Mouse (Mus musculus): ENCODE measurements around the gene Tesk1. TPM values are rescaled to one million over a fixed set of nuclear protein-coding genes. Genes with fewer than 3 reads are reported as not detected.

The Tesk1 gene
- total and polyA plus RNA-seq, 3 experiments = 1.9 to 6.0 (median 4.5) TPM

GRCm38 (mm10) chr4:43423267-43423934 lies 18.3 kb upstream of the Tesk1 start:
- Histone ChIP-seq H3K79me2 (replicated peaks; ENCODE audit: control insufficient read depth, extremely low read depth, insufficient read depth, poor library complexity, severe bottlenecking) (no peaks in the 10 kb centered on the region), H3K4me1 (ENCODE audit: control insufficient read depth in 1 of 2, insufficient read depth in 2 of 2) (peaks cover 5 to 38% of the 10 kb centered on the region in 2 experiments), H3K27ac (ENCODE audit: insufficient read depth, low read depth) (no peak overlapping the region), H3K36me3 (replicated peaks in 1 of 2; ENCODE audit: control insufficient read depth in 1 of 2, insufficient read depth in 1 of 2, low read length in 1 of 2) (no peaks in the 10 kb centered on the region), H3K27me3 (replicated peaks) (peaks cover 66% of the 10 kb centered on the region), H3K4me2 (ENCODE audit: insufficient read depth, low read depth, poor library complexity, severe bottlenecking) (no peak overlapping the region), H3K4me3 (replicated peaks in 1 of 3; ENCODE audit: low read depth in 2 of 3, low read length in 2 of 3, poor library complexity in 1 of 3) (no peak overlapping the region), H3K9ac (ENCODE audit: insufficient read depth, low read depth) (no peak overlapping the region), H3K9me3 (replicated peaks; ENCODE audit: low read length) (no peaks in the 10 kb centered on the region)
- no peak for DNase-seq (ENCODE audit: extremely low read depth)
- dilution Hi-C loops (cut with MboI; ENCODE audit: extremely low pct_ligation_motif_present, extremely low pct_unique_long_range_greater_than_20kb, low sequenced_read_pairs) = no loop called here
- in situ Hi-C loops (cut with MboI; ENCODE audit: low pct_ligation_motif_present, low pct_unique_long_range_greater_than_20kb, low sequenced_read_pairs) = loop anchor here (5.0 to 25.0 kb wide), 2 partner anchors 161 to 336 kb away; no protein-coding TSS in a partner anchor
- no peak for TF ChIP-seq TCF12 (IDR thresholded peaks at IDR 0.05; ENCODE audit: low read depth, low read length)
- TF ChIP-seq NRF1 (IDR thresholded peaks at IDR 0.05; ENCODE audit: low read depth, low read length) = no peak
- no peak for TF ChIP-seq NELFE (IDR thresholded peaks at IDR 0.05; ENCODE audit: low read depth, low read length)
- TF ChIP-seq E2F4 (IDR thresholded peaks at IDR 0.05; ENCODE audit: insufficient replicate concordance, low read depth, low read length) = no peak
- no peak for TF ChIP-seq SMC3 (IDR thresholded peaks at IDR 0.05; ENCODE audit: low read depth, low read length)
- no peak for TF ChIP-seq CTCF (conservative IDR thresholded peaks at IDR 0.05 in 1 of 2, IDR thresholded peaks at IDR 0.05 in 1 of 2; ENCODE audit: low read depth in 2 of 2, low read length in 2 of 2)
- TF ChIP-seq RAD21 (IDR thresholded peaks at IDR 0.05; ENCODE audit: low read depth, low read length) = no peak
- TF ChIP-seq POLR2AphosphoS2 (IDR thresholded peaks at IDR 0.05; ENCODE audit: low read depth, low read length) = no peak
- no peak for TF ChIP-seq EP300 (IDR thresholded peaks at IDR 0.05; ENCODE audit: low read length)
- no peak for TF ChIP-seq MYC (IDR thresholded peaks at IDR 0.05; ENCODE audit: low read depth, low read length)
- TF ChIP-seq BHLHE40 (IDR thresholded peaks at IDR 0.05; ENCODE audit: low read depth, low read length) = no peak
- no peak for TF ChIP-seq ZNF384 (IDR thresholded peaks at IDR 0.05; ENCODE audit: low read depth, low read length)
- no peak for TF ChIP-seq ZKSCAN1 (IDR thresholded peaks at IDR 0.05; ENCODE audit: borderline replicate concordance, low read depth, low read length)
- TF ChIP-seq TBP (conservative IDR thresholded peaks at IDR 0.05; ENCODE audit: low read depth, low read length) = no peak
- no peak for TF ChIP-seq JUN (IDR thresholded peaks at IDR 0.05; ENCODE audit: insufficient read depth, low read depth, low read length)

- in situ Hi-C loops (cut with MboI; ENCODE audit: low pct_ligation_motif_present, low pct_unique_long_range_greater_than_20kb, low sequenced_read_pairs) = loop anchor here (5.0 to 25.0 kb wide), 2 partner anchors 162 to 337 kb away; no protein-coding TSS in a partner anchor
- dilution Hi-C loops (cut with MboI; ENCODE audit: extremely low pct_ligation_motif_present, extremely low pct_unique_long_range_greater_than_20kb, low sequenced_read_pairs) = no loop called here
These were observed 17.7 kb upstream of the Tesk1 start for GRCm38 (mm10) chr4:43424072-43424471.

More at GRCm38 (mm10) chr4:43424072-43424471, 17.7 kb upstream of the Tesk1 start:
- Histone ChIP-seq H3K9me3 (replicated peaks; ENCODE audit: low read length) (no peaks in the 10 kb centered on the region), H3K9ac (ENCODE audit: insufficient read depth, low read depth) (no peak overlapping the region), H3K27me3 (replicated peaks) (peaks cover 71% of the 10 kb centered on the region), H3K4me1 (ENCODE audit: control insufficient read depth in 1 of 2, insufficient read depth in 2 of 2) (peaks cover 5 to 34% of the 10 kb centered on the region in 2 experiments), H3K79me2 (replicated peaks; ENCODE audit: control insufficient read depth, extremely low read depth, insufficient read depth, poor library complexity, severe bottlenecking) (no peaks in the 10 kb centered on the region), H3K36me3 (replicated peaks in 1 of 2; ENCODE audit: control insufficient read depth in 1 of 2, insufficient read depth in 1 of 2, low read length in 1 of 2) (no peaks in the 10 kb centered on the region), H3K27ac (ENCODE audit: insufficient read depth, low read depth) (no peak overlapping the region), H3K4me2 (ENCODE audit: insufficient read depth, low read depth, poor library complexity, severe bottlenecking) (no peak overlapping the region), H3K4me3 (replicated peaks in 1 of 3; ENCODE audit: low read depth in 2 of 3, low read length in 2 of 3, poor library complexity in 1 of 3) (no peak overlapping the region)
- DNase-seq (ENCODE audit: extremely low read depth) = no peak
- TF ChIP-seq E2F4 (IDR thresholded peaks at IDR 0.05; ENCODE audit: insufficient replicate concordance, low read depth, low read length) = no peak
- TF ChIP-seq PAX5 (IDR thresholded peaks at IDR 0.05; ENCODE audit: low read length) = no peak
- TF ChIP-seq CHD1 (IDR thresholded peaks at IDR 0.05; ENCODE audit: low read depth, low read length) = no peak
- no peak for TF ChIP-seq ZKSCAN1 (IDR thresholded peaks at IDR 0.05; ENCODE audit: borderline replicate concordance, low read depth, low read length)
- TF ChIP-seq RCOR1 (conservative IDR thresholded peaks at IDR 0.05; ENCODE audit: low read depth, low read length) = no peak
- TF ChIP-seq CTCF (conservative IDR thresholded peaks at IDR 0.05 in 1 of 2, IDR thresholded peaks at IDR 0.05 in 1 of 2; ENCODE audit: low read depth in 2 of 2, low read length in 2 of 2) = no peak
- TF ChIP-seq MAX (IDR thresholded peaks at IDR 0.05; ENCODE audit: low read length) = no peak
- TF ChIP-seq POLR2A (IDR thresholded peaks at IDR 0.05; ENCODE audit: low read depth, low read length) = no peak
- TF ChIP-seq HCFC1 (IDR thresholded peaks at IDR 0.05; ENCODE audit: low read depth, low read length) = no peak
- TF ChIP-seq JUN (IDR thresholded peaks at IDR 0.05; ENCODE audit: insufficient read depth, low read depth, low read length) = no peak
- TF ChIP-seq CHD2 (IDR thresholded peaks at IDR 0.05; ENCODE audit: low read length) = no peak
- TF ChIP-seq ETS1 (conservative IDR thresholded peaks at IDR 0.05; ENCODE audit: low read depth, low read length) = no peak
- TF ChIP-seq ZC3H11A (IDR thresholded peaks at IDR 0.05; ENCODE audit: low read depth, low read length) = no peak
- no peak for TF ChIP-seq ZNF384 (IDR thresholded peaks at IDR 0.05; ENCODE audit: low read depth, low read length)
- no peak for TF ChIP-seq BHLHE40 (IDR thresholded peaks at IDR 0.05; ENCODE audit: low read depth, low read length)
